Mouse (Mus musculus): Measurements from ENCODE around the gene Ak3.
"Not testable (repeated sequence)": the region's sequence is repeated elsewhere in the genome, so short reads cannot be mapped to it uniquely, and the experiment has no call there.

DNA sequence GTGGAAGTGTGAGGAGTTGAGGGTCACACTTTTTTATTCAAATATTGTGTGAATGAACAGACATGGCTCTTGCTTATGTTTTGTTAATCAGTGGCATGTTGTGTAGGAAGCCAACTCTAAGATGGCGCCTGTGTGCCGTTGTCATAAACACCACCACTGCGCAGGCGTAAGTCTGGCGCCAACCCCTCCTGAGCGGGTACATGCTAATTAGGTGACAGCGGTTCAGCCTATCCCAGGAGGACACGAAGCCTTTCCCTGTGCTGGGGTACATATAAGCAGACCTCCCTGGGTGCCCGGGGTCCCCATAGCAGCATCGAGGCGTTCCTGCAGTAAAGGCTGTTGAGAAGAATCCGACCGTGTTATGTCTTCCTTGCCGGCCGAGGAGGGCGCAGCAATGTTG is 47.4 kb downstream of the Ak3 start:
- TF ChIP-seq CTCF (IDR thresholded peaks at IDR 0.05; ENCODE audit: borderline replicate concordance, control insufficient read depth, extremely low read depth, insufficient read depth, low read length, poor library complexity); POLR2A (IDR thresholded peaks at IDR 0.05; ENCODE audit: control insufficient read depth, extremely low read depth, insufficient read depth, low read length, poor library complexity): not testable (repeated sequence)
